Mouse (Mus musculus): Measurements from ENCODE around the gene Fosb. TPM values are rescaled to one million over a fixed set of nuclear protein-coding genes. Genes with fewer than 3 reads are reported as not detected.

Fosb gene
- polyA plus RNA-seq, 1 experiment from 2014 or later: 0.15 TPM

GRCm38 (mm10) chr7:19327128-19327527 is 17.3 kb upstream of the Fosb start:
- 3% methylated on average over 14 of the region's 22 CpGs for WGBS
- DNase-seq (ENCODE audit: low spot score): peak; percentile 94

GRCm38 (mm10) chr7:19326359-19326758 is 16.5 kb upstream of the Fosb start:
- no peaks in the 10 kb centered on the region for H3K36me3 ChIP-seq (ENCODE audit: control insufficient read depth, insufficient read depth, low read length)
- peak overlapping the region; percentile 64 for H3K4me2 ChIP-seq (ENCODE audit: low read depth, low read length)
- peak overlapping the region; percentile 41 for H3K4me3 ChIP-seq (ENCODE audit: low read depth, low read length)
- peaks cover 10% of the 10 kb centered on the region for H3K4me1 ChIP-seq (ENCODE audit: control insufficient read depth, insufficient read depth, low read length)
- H3K27ac ChIP-seq (replicated peaks; ENCODE audit: low read depth, low read length): peak overlapping the region; percentile 72
- WGBS: under 1% methylated on average over 19 of the region's 20 CpGs
- peak overlapping the region; percentile 66 for H3K9ac ChIP-seq (ENCODE audit: low read depth, low read length)
- no peaks in the 10 kb centered on the region; the same call in 1 of the 2 replicates for H3K27me3 ChIP-seq (replicated peaks; ENCODE audit: control insufficient read depth, insufficient read depth, low read length)
- peak; percentile 78 for ATAC-seq (ENCODE audit: low read depth)
- DNase-seq (ENCODE audit: low spot score): peak; percentile 89
- no peaks in the 10 kb centered on the region; the same call in 1 of the 2 replicates for H3K9me3 ChIP-seq (ENCODE audit: control insufficient read depth, low read length)

More at GRCm38 (mm10) chr7:19327128-19327527, 17.3 kb upstream of the Fosb start:
- peak; percentile 75 for ATAC-seq (ENCODE audit: low read depth)
- Histone ChIP-seq H3K4me1 (ENCODE audit: control insufficient read depth, insufficient read depth, low read length) (peaks cover 10% of the 10 kb centered on the region), H3K4me2 (ENCODE audit: low read depth, low read length) (peak overlapping the region; percentile 64), H3K27me3 (replicated peaks; ENCODE audit: control insufficient read depth, insufficient read depth, low read length) (no peaks in the 10 kb centered on the region; the same call in 1 of the 2 replicates), H3K4me3 (ENCODE audit: low read depth, low read length) (peak overlapping the region; percentile 41), H3K27ac (replicated peaks; ENCODE audit: low read depth, low read length) (peak overlapping the region; percentile 72), H3K9me3 (ENCODE audit: control insufficient read depth, low read length) (no peaks in the 10 kb centered on the region; the same call in 1 of the 2 replicates), H3K36me3 (ENCODE audit: control insufficient read depth, insufficient read depth, low read length) (no peaks in the 10 kb centered on the region), H3K9ac (ENCODE audit: low read depth, low read length) (peak overlapping the region; percentile 66)

- DNase-seq (ENCODE audit: low spot score) (no peak), ATAC-seq (ENCODE audit: low read depth) (no peak)
- WGBS: 74% methylated on average over 21 of the region's 21 CpGs
- no peaks in the 10 kb centered on the region for H3K36me3 ChIP-seq (ENCODE audit: control insufficient read depth, insufficient read depth, low read length)
- H3K9me3 ChIP-seq (ENCODE audit: control insufficient read depth, low read length): no peaks in the 10 kb centered on the region; the same call in 1 of the 2 replicates
- H3K4me1 ChIP-seq (ENCODE audit: control insufficient read depth, insufficient read depth, low read length): peaks cover 12% of the 10 kb centered on the region
- no peak overlapping the region for H3K9ac ChIP-seq (ENCODE audit: low read depth, low read length)
- no peak overlapping the region for H3K4me3 ChIP-seq (ENCODE audit: low read depth, low read length)
- H3K27me3 ChIP-seq (replicated peaks; ENCODE audit: control insufficient read depth, insufficient read depth, low read length): no peaks in the 10 kb centered on the region; the same call in 1 of the 2 replicates
- no peak overlapping the region for H3K27ac ChIP-seq (replicated peaks; ENCODE audit: low read depth, low read length)
- H3K4me2 ChIP-seq (ENCODE audit: low read depth, low read length): peak overlapping the region; percentile 64; the same call in 1 of the 2 replicates
Measured at GRCm38 (mm10) chr7:19325262-19326199, 15.7 kb upstream of the Fosb start.

- Histone ChIP-seq H3K27ac (replicated peaks; ENCODE audit: low read depth, low read length) (no peak overlapping the region), H3K4me3 (ENCODE audit: low read depth, low read length) (no peak overlapping the region), H3K9ac (ENCODE audit: low read depth, low read length) (no peak overlapping the region), H3K4me1 (ENCODE audit: control insufficient read depth, insufficient read depth, low read length) (peaks cover 19% of the 10 kb centered on the region), H3K4me2 (ENCODE audit: low read depth, low read length) (no peak overlapping the region), H3K27me3 (replicated peaks; ENCODE audit: control insufficient read depth, insufficient read depth, low read length) (no peaks in the 10 kb centered on the region; the same call in 1 of the 2 replicates), H3K9me3 (ENCODE audit: control insufficient read depth, low read length) (no peaks in the 10 kb centered on the region; the same call in 1 of the 2 replicates), H3K36me3 (ENCODE audit: control insufficient read depth, insufficient read depth, low read length) (no peaks in the 10 kb centered on the region)
- no peak for DNase-seq (ENCODE audit: low spot score)
- no peak for ATAC-seq (ENCODE audit: low read depth)
- 89% methylated on average over 11 of the region's 11 CpGs for WGBS
Measured at GRCm38 (mm10) chr7:19324221-19324620, 14.4 kb upstream of the Fosb start.

GRCm38 (mm10) chr7:19322489-19322888 is 12.6 kb upstream of the Fosb start:
- ATAC-seq (ENCODE audit: low read depth) (peak; percentile 9; the same call in 1 of the 2 replicates), DNase-seq (ENCODE audit: low spot score) (peak; percentile 71)
- WGBS: 48% methylated on average over 9 of the region's 9 CpGs
- no peak overlapping the region for H3K27ac ChIP-seq (replicated peaks; ENCODE audit: low read depth, low read length)
- H3K36me3 ChIP-seq (ENCODE audit: control insufficient read depth, insufficient read depth, low read length): no peaks in the 10 kb centered on the region
- H3K4me3 ChIP-seq (ENCODE audit: low read depth, low read length): no peak overlapping the region
- H3K27me3 ChIP-seq (replicated peaks; ENCODE audit: control insufficient read depth, insufficient read depth, low read length): no peaks in the 10 kb centered on the region; the same call in 1 of the 2 replicates
- peaks cover 19% of the 10 kb centered on the region for H3K4me1 ChIP-seq (ENCODE audit: control insufficient read depth, insufficient read depth, low read length)
- no peak overlapping the region for H3K9ac ChIP-seq (ENCODE audit: low read depth, low read length)
- no peak overlapping the region for H3K4me2 ChIP-seq (ENCODE audit: low read depth, low read length)
- no peaks in the 10 kb centered on the region for H3K9me3 ChIP-seq (ENCODE audit: control insufficient read depth, low read length)

GRCm38 (mm10) chr7:19321464-19321863 is 11.6 kb upstream of the Fosb start:
- no peak overlapping the region for H3K4me3 ChIP-seq (ENCODE audit: low read depth, low read length)
- ATAC-seq (ENCODE audit: low read depth): no peak
- no peak overlapping the region for H3K4me2 ChIP-seq (ENCODE audit: low read depth, low read length)
- no peak for DNase-seq (ENCODE audit: low spot score)
- H3K9ac ChIP-seq (ENCODE audit: low read depth, low read length): no peak overlapping the region
- H3K9me3 ChIP-seq (ENCODE audit: control insufficient read depth, low read length): no peaks in the 10 kb centered on the region
- H3K27ac ChIP-seq (replicated peaks; ENCODE audit: low read depth, low read length): no peak overlapping the region
- 59% methylated on average over 5 of the region's 5 CpGs for WGBS
- H3K27me3 ChIP-seq (replicated peaks; ENCODE audit: control insufficient read depth, insufficient read depth, low read length): no peaks in the 10 kb centered on the region; the same call in none of the 2 replicates
- H3K36me3 ChIP-seq (ENCODE audit: control insufficient read depth, insufficient read depth, low read length): no peaks in the 10 kb centered on the region
- H3K4me1 ChIP-seq (ENCODE audit: control insufficient read depth, insufficient read depth, low read length): peaks cover 13% of the 10 kb centered on the region

GRCm38 (mm10) chr7:19320637-19321036 is 10.8 kb upstream of the Fosb start:
- Histone ChIP-seq H3K9ac (ENCODE audit: low read depth, low read length) (peak overlapping the region; percentile 73; the same call in 1 of the 2 replicates), H3K9me3 (ENCODE audit: control insufficient read depth, low read length) (no peaks in the 10 kb centered on the region), H3K27me3 (replicated peaks; ENCODE audit: control insufficient read depth, insufficient read depth, low read length) (peaks cover 5% of the 10 kb centered on the region), H3K4me3 (ENCODE audit: low read depth, low read length) (peak overlapping the region; percentile 53; the same call in 1 of the 2 replicates), H3K27ac (replicated peaks; ENCODE audit: low read depth, low read length) (no peak overlapping the region), H3K4me1 (ENCODE audit: control insufficient read depth, insufficient read depth, low read length) (peaks cover 9% of the 10 kb centered on the region; the same call in 1 of the 2 replicates), H3K4me2 (ENCODE audit: low read depth, low read length) (peak overlapping the region; percentile 87), H3K36me3 (ENCODE audit: control insufficient read depth, insufficient read depth, low read length) (no peaks in the 10 kb centered on the region)
- no peak for ATAC-seq (ENCODE audit: low read depth)
- DNase-seq (ENCODE audit: low spot score): no peak
- WGBS: 42% methylated on average over 7 of the region's 7 CpGs

GRCm38 (mm10) chr7:19319906-19320305 is 10.1 kb upstream of the Fosb start:
- Histone ChIP-seq H3K4me2 (ENCODE audit: low read depth, low read length) (peak overlapping the region; percentile 87), H3K27me3 (replicated peaks; ENCODE audit: control insufficient read depth, insufficient read depth, low read length) (peaks cover 5% of the 10 kb centered on the region), H3K27ac (replicated peaks; ENCODE audit: low read depth, low read length) (no peak overlapping the region; the same call in 1 of the 2 replicates), H3K4me1 (ENCODE audit: control insufficient read depth, insufficient read depth, low read length) (peaks cover 9% of the 10 kb centered on the region; the same call in 1 of the 2 replicates), H3K9ac (ENCODE audit: low read depth, low read length) (peak overlapping the region; percentile 73), H3K36me3 (ENCODE audit: control insufficient read depth, insufficient read depth, low read length) (no peaks in the 10 kb centered on the region), H3K4me3 (ENCODE audit: low read depth, low read length) (peak overlapping the region; percentile 53), H3K9me3 (ENCODE audit: control insufficient read depth, low read length) (no peaks in the 10 kb centered on the region)
- WGBS: 0% methylated on average over 20 of the region's 41 CpGs
- peak; percentile 97 for DNase-seq (ENCODE audit: low spot score)
- ATAC-seq (ENCODE audit: low read depth): peak; percentile 95
